Mouse (Mus musculus): ENCODE results near the gene Olfr574. TPM values are rescaled to one million over a fixed set of nuclear protein-coding genes. Genes with fewer than 3 reads are reported as not detected.

Olfr574 gene
- polyA plus RNA-seq (2014; fragmentation: Nextera tagmentation; extraction: Ambion mirVana): not detected in 2 replicates

- Histone ChIP-seq H3K27me3 (ENCODE audit: control insufficient read depth, insufficient read depth, low read length) (no peaks in the 10 kb centered on the region), H3K4me3 (ENCODE audit: low read depth, low read length) (no peak within 1 kb of the TSS), H3K9me3 (ENCODE audit: control insufficient read depth, low read length) (no peaks in the 10 kb centered on the region), H3K4me1 (ENCODE audit: control insufficient read depth, insufficient read depth, low read length) (no peaks in the 10 kb centered on the region), H3K36me3 (ENCODE audit: control insufficient read depth, insufficient read depth, low read length) (no peaks in the 10 kb centered on the region), H3K4me2 (ENCODE audit: low read depth, low read length) (no peak within 1 kb of the TSS), H3K27ac (ENCODE audit: low read depth, low read length) (no peak within 1 kb of the TSS), H3K9ac (replicated peaks; ENCODE audit: low read depth, low read length) (no peak within 1 kb of the TSS)
- WGBS: 100% methylated on average over 1 of the region's 1 CpGs
- ATAC-seq (ENCODE audit: low read depth): no peak
Observed at GRCm38 (mm10) chr7:102948167-102948566, at the start of gene Olfr574. TSS of gene Olfr574 (plus strand) at chr7:102948467.

- Histone ChIP-seq H3K9ac (replicated peaks; ENCODE audit: low read depth, low read length) (no peak overlapping the region), H3K4me3 (ENCODE audit: low read depth, low read length) (no peak overlapping the region), H3K9me3 (ENCODE audit: control insufficient read depth, low read length) (no peaks in the 10 kb centered on the region), H3K4me1 (ENCODE audit: control insufficient read depth, insufficient read depth, low read length) (no peaks in the 10 kb centered on the region), H3K27me3 (ENCODE audit: control insufficient read depth, insufficient read depth, low read length) (no peaks in the 10 kb centered on the region), H3K36me3 (ENCODE audit: control insufficient read depth, insufficient read depth, low read length) (no peaks in the 10 kb centered on the region), H3K4me2 (ENCODE audit: low read depth, low read length) (no peak overlapping the region), H3K27ac (ENCODE audit: low read depth, low read length) (no peak overlapping the region)
- no peak for ATAC-seq (ENCODE audit: low read depth)
- WGBS: 39% methylated on average over 1 of the region's 1 CpGs
Observed at GRCm38 (mm10) chr7:102915261-102915660, 33.0 kb upstream of the Olfr574 start.

DNA sequence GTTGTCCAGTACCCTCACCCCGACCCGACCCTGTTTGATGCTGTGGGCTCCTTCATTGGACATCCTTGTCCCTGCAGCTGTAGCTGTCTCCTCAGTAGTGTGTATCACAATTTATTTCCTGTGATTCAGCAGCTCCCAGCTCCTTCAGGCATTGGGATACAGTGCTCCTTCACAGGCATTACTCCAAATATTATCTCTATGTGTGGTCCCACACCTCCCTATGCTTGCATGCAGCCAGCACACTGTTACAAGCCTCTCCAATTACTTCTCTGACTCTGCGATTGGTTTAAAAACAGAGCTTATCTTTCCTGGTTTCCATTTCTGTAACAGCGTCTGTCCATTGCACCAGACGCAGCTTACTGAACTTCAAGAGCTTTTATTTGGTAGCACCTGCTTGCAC, 31.9 kb upstream of the Olfr574 start:
- Histone ChIP-seq H3K27me3 (ENCODE audit: control insufficient read depth, insufficient read depth, low read length) (no peaks in the 10 kb centered on the region), H3K9ac (replicated peaks; ENCODE audit: low read depth, low read length) (no peak overlapping the region), H3K4me3 (ENCODE audit: low read depth, low read length) (no peak overlapping the region), H3K36me3 (ENCODE audit: control insufficient read depth, insufficient read depth, low read length) (no peaks in the 10 kb centered on the region), H3K27ac (ENCODE audit: low read depth, low read length) (no peak overlapping the region), H3K4me2 (ENCODE audit: low read depth, low read length) (no peak overlapping the region), H3K4me1 (ENCODE audit: control insufficient read depth, insufficient read depth, low read length) (no peaks in the 10 kb centered on the region), H3K9me3 (ENCODE audit: control insufficient read depth, low read length) (no peaks in the 10 kb centered on the region)
- ATAC-seq (ENCODE audit: low read depth): no peak
- WGBS: 82% methylated on average over 5 of the region's 5 CpGs

DNA sequence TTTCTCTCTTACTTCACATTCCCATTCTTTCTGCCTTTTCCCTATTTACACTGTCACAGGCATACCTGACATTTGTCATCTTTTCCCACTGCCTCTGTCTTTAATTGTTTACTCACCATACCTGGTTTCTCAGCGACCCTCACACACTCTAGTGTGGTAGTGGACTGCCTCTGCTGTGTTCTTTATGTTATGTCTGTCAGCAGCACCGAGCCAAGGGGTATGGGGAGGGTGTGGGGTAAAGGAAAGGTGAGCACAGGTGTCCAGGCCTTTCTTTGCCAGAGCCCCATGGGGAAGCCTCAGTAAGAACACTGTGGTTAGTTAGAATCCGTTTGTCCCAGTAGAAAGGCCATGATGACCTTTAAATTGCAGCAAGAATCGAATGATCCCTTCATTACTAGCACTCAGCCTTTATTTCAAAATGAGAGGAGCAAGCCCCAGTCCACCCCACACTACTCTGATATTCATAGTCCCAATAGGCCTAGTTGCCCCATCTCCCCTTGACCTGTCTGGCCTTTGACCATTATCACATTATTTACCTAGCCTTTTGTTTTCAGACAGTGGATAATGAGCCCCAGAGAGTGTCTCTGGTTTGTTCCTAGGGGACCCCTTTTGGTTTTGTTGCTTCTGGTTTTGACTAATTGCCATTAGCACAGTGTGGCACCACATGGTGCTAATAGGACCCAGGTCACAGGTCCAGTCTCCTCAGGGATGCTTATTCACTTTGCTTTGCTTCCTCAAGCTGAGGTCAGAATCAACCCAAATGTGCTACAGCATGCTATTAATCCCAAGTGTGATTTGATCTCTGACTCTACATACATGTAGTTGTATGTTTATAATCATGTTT, 31.0 kb upstream of the Olfr574 start, which contains the start of gene Olfr571:
TSS of gene Olfr571 (minus strand) at position 505 of the 844 bp plus-strand sequence.
- no peak within 1 kb of the TSS for H3K27ac ChIP-seq (ENCODE audit: low read depth, low read length)
- H3K36me3 ChIP-seq (ENCODE audit: control insufficient read depth, insufficient read depth, low read length): no peaks in the 10 kb centered on the region
- H3K9me3 ChIP-seq (ENCODE audit: control insufficient read depth, low read length): no peaks in the 10 kb centered on the region
- H3K4me3 ChIP-seq (ENCODE audit: low read depth, low read length): no peak within 1 kb of the TSS
- H3K4me1 ChIP-seq (ENCODE audit: control insufficient read depth, insufficient read depth, low read length): no peaks in the 10 kb centered on the region
- 49% methylated on average over 4 of the region's 4 CpGs for WGBS
- no peak within 1 kb of the TSS for H3K9ac ChIP-seq (replicated peaks; ENCODE audit: low read depth, low read length)
- no peaks in the 10 kb centered on the region for H3K27me3 ChIP-seq (ENCODE audit: control insufficient read depth, insufficient read depth, low read length)
- ATAC-seq (ENCODE audit: low read depth): no peak
- no peak within 1 kb of the TSS for H3K4me2 ChIP-seq (ENCODE audit: low read depth, low read length)

GRCm38 (mm10) chr7:102919632-102920031, 28.6 kb upstream of the Olfr574 start:
- Histone ChIP-seq H3K4me3 (ENCODE audit: low read depth, low read length) (no peak overlapping the region), H3K36me3 (ENCODE audit: control insufficient read depth, insufficient read depth, low read length) (no peaks in the 10 kb centered on the region), H3K4me1 (ENCODE audit: control insufficient read depth, insufficient read depth, low read length) (no peaks in the 10 kb centered on the region), H3K9me3 (ENCODE audit: control insufficient read depth, low read length) (no peaks in the 10 kb centered on the region), H3K9ac (replicated peaks; ENCODE audit: low read depth, low read length) (no peak overlapping the region), H3K27ac (ENCODE audit: low read depth, low read length) (no peak overlapping the region), H3K4me2 (ENCODE audit: low read depth, low read length) (no peak overlapping the region), H3K27me3 (ENCODE audit: control insufficient read depth, insufficient read depth, low read length) (no peaks in the 10 kb centered on the region)
- peak; percentile 79 for ATAC-seq (ENCODE audit: low read depth)
- WGBS: 21% methylated on average over 1 of the region's 1 CpGs

GRCm38 (mm10) chr7:102924109-102924508, 24.2 kb upstream of the Olfr574 start, which contains the start of gene Olfr572:
TSS of gene Olfr572 (plus strand) at chr7:102924409.
- 74% methylated on average over 1 of the region's 1 CpGs for WGBS
- Histone ChIP-seq H3K4me1 (ENCODE audit: control insufficient read depth, insufficient read depth, low read length) (no peaks in the 10 kb centered on the region), H3K9ac (replicated peaks; ENCODE audit: low read depth, low read length) (no peak within 1 kb of the TSS), H3K27me3 (ENCODE audit: control insufficient read depth, insufficient read depth, low read length) (no peaks in the 10 kb centered on the region), H3K9me3 (ENCODE audit: control insufficient read depth, low read length) (no peaks in the 10 kb centered on the region), H3K27ac (ENCODE audit: low read depth, low read length) (no peak within 1 kb of the TSS), H3K4me3 (ENCODE audit: low read depth, low read length) (no peak within 1 kb of the TSS), H3K4me2 (ENCODE audit: low read depth, low read length) (no peak within 1 kb of the TSS), H3K36me3 (ENCODE audit: control insufficient read depth, insufficient read depth, low read length) (no peaks in the 10 kb centered on the region)
- ATAC-seq (ENCODE audit: low read depth): no peak

- Histone ChIP-seq H3K27ac (ENCODE audit: low read depth, low read length) (no peak overlapping the region), H3K27me3 (ENCODE audit: control insufficient read depth, insufficient read depth, low read length) (no peaks in the 10 kb centered on the region), H3K9me3 (ENCODE audit: control insufficient read depth, low read length) (no peaks in the 10 kb centered on the region), H3K4me2 (ENCODE audit: low read depth, low read length) (no peak overlapping the region), H3K4me3 (ENCODE audit: low read depth, low read length) (no peak overlapping the region), H3K4me1 (ENCODE audit: control insufficient read depth, insufficient read depth, low read length) (no peaks in the 10 kb centered on the region), H3K36me3 (ENCODE audit: control insufficient read depth, insufficient read depth, low read length) (no peaks in the 10 kb centered on the region), H3K9ac (replicated peaks; ENCODE audit: low read depth, low read length) (no peak overlapping the region)
- WGBS: 76% methylated on average over 3 of the region's 3 CpGs
- ATAC-seq (ENCODE audit: low read depth): no peak
Observed at GRCm38 (mm10) chr7:102927105-102927504, 21.2 kb upstream of the Olfr574 start.

DNA sequence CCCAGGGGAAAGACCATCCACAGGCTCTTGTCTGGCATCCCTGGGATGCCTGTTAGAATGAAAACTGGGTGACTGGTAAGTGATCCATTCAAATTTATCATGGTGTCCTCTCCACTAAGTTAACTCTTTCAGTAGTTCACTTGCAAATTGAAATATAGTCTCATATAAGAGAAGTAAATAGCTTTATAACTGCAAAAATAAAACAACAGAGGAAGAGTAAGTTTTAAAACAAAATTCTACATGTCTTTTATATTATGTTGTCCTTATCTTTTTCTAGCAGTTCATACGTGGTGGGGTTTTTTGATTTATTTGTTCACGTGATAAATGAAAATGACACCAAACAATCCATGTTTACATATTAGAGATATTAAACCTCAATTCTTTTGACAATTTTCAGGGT, 5.8 kb upstream of the Olfr574 start, which contains the start of gene Olfr573-ps1:
TSS of gene Olfr573-ps1 (minus strand) at position 101 of the 400 bp plus-strand sequence.
- H3K27me3 ChIP-seq (ENCODE audit: control insufficient read depth, insufficient read depth, low read length): no peaks in the 10 kb centered on the region
- no peak within 1 kb of the TSS for H3K4me2 ChIP-seq (ENCODE audit: low read depth, low read length)
- WGBS: 93% methylated on average over 2 of the region's 2 CpGs
- H3K27ac ChIP-seq (ENCODE audit: low read depth, low read length): no peak within 1 kb of the TSS
- H3K36me3 ChIP-seq (ENCODE audit: control insufficient read depth, insufficient read depth, low read length): no peaks in the 10 kb centered on the region
- H3K9ac ChIP-seq (replicated peaks; ENCODE audit: low read depth, low read length): no peak within 1 kb of the TSS
- H3K9me3 ChIP-seq (ENCODE audit: control insufficient read depth, low read length): no peaks in the 10 kb centered on the region
- H3K4me3 ChIP-seq (ENCODE audit: low read depth, low read length): no peak within 1 kb of the TSS
- no peak for ATAC-seq (ENCODE audit: low read depth)
- H3K4me1 ChIP-seq (ENCODE audit: control insufficient read depth, insufficient read depth, low read length): no peaks in the 10 kb centered on the region

DNA sequence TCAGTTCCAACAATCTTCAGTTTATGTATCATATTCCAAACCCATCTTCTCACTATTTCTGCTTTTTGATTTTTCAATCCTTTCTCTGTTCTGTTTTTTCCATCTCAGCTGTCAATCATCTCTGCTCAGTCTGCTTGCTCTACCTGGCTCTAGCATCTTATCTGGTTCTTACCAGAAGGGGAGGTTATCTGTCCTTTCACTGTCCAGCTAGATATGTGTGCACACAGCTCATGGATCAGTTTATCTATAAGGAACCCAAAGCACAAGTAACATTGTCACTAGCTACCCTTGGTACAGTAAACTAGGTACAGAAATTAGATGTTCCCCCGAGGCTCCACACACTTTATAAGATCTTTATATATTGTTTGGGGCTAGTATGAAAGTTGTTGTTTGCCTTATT, 4.8 kb upstream of the Olfr574 start:
- no peaks in the 10 kb centered on the region for H3K36me3 ChIP-seq (ENCODE audit: control insufficient read depth, insufficient read depth, low read length)
- ATAC-seq (ENCODE audit: low read depth): no peak
- no peak overlapping the region for H3K4me2 ChIP-seq (ENCODE audit: low read depth, low read length)
- no peaks in the 10 kb centered on the region for H3K27me3 ChIP-seq (ENCODE audit: control insufficient read depth, insufficient read depth, low read length)
- no peak overlapping the region for H3K9ac ChIP-seq (replicated peaks; ENCODE audit: low read depth, low read length)
- H3K9me3 ChIP-seq (ENCODE audit: control insufficient read depth, low read length): no peaks in the 10 kb centered on the region
- H3K4me1 ChIP-seq (ENCODE audit: control insufficient read depth, insufficient read depth, low read length): no peaks in the 10 kb centered on the region
- no peak overlapping the region for H3K27ac ChIP-seq (ENCODE audit: low read depth, low read length)
- no peak overlapping the region for H3K4me3 ChIP-seq (ENCODE audit: low read depth, low read length)
- WGBS: 92% methylated on average over 1 of the region's 1 CpGs
